Mouse (Mus musculus) liver, postnatal 0 days (tissue): ENCODE data around the gene Nsun3. TPM values are rescaled to one million over a fixed set of nuclear protein-coding genes. Genes with fewer than 3 reads are reported as not detected.
"Not testable (repeated sequence)": the region's sequence is repeated elsewhere in the genome, so short reads cannot be mapped to it uniquely, and the experiment has no call there.

Experiments used
- ATAC-seq: fragments of 200-750 bp; cut with Nextera tagmentation; 2 replicates; pipeline ENCODE4 v1.8.0; 2017; ENCODE audit warnings: mild to moderate bottlenecking, moderate library complexity
- DNase-seq: peaks from one replicate; pipeline ENCODE4 v3.0.0-alpha.2; 2016
- H3K27ac ChIP-seq: fragments of 300-500 bp; sonication (generic); 2 replicates; pipeline ENCODE4 v1.5.1; 2014; ENCODE audit warnings: antibody characterized with exemption, moderate library complexity, mild to moderate bottlenecking, low read depth
- H3K27me3 ChIP-seq: fragments of 300-500 bp; sonication (generic); 2 replicates; pipeline ENCODE4 v1.6.1; 2014; ENCODE audit warnings: low read length, control low read depth, mixed read lengths; ENCODE audit not compliant: insufficient read depth
- H3K36me3 ChIP-seq: fragments of 300-500 bp; sonication (generic); replicated peaks from 2 replicates; pipeline ENCODE4 v1.6.1; 2014; ENCODE audit warnings: mild to moderate bottlenecking, control low read depth, low read length, moderate library complexity, mixed read lengths; ENCODE audit not compliant: insufficient read depth
- H3K4me1 ChIP-seq: fragments of 300-500 bp; sonication (generic); 2 replicates; pipeline ENCODE4 v1.6.1; 2014; ENCODE audit warnings: antibody characterized with exemption, mild to moderate bottlenecking, control low read depth; ENCODE audit not compliant: insufficient read depth
- H3K4me2 ChIP-seq: fragments of 300-500 bp; sonication (generic); 2 replicates; pipeline ENCODE4 v1.6.1; 2014; ENCODE audit warnings: low read depth, mild to moderate bottlenecking, low read length, moderate library complexity, mixed read lengths
- H3K4me3 ChIP-seq: fragments of 300-500 bp; sonication (generic); 2 replicates; pipeline ENCODE4 v1.5.1; 2014; ENCODE audit warnings: low read depth, low read length
- H3K9ac ChIP-seq: fragments of 300-500 bp; sonication (generic); replicated peaks from 2 replicates; pipeline ENCODE4 v1.6.1; 2014; ENCODE audit warnings: mild to moderate bottlenecking, moderate library complexity
- H3K9me3 ChIP-seq: fragments of 300-500 bp; sonication (generic); 2 replicates; pipeline ENCODE4 v1.6.1; 2016; ENCODE audit warnings: mild to moderate bottlenecking, control low read depth, low read length, mixed read lengths
- CTCF ChIP-seq: sonication (generic); IDR thresholded peaks from 2 replicates; pipeline ENCODE4 v1.5.1; 2016; ENCODE audit warnings: antibody characterized with exemption, low read depth
- EP300 ChIP-seq: IDR thresholded peaks from 2 replicates; pipeline ENCODE4 v1.6.1; 2016; ENCODE audit warnings: antibody characterized with exemption, low read depth, mild to moderate bottlenecking
- WGBS: fragments of 180-500 bp; shearing (Covaris S2); extraction: QIAGEN DNeasy Blood & Tissue Kit; methylation state at CpG from one replicate; pipeline ENCODE4 v1.1.7; 2014; ENCODE audit not compliant: insufficient replicate concordance; 5-methylcytosine and 5-hydroxymethylcytosine counted together
- microRNA-seq: library from miRNA; unstranded; fragments of <30 nt; microRNA quantifications from one replicate; pipeline ENCODE4, GENCODE M21; 2016
- polyA plus RNA-seq: library from polyadenylated mRNA; unstranded; fragments of >200 nt; fragmentation: Nextera tagmentation; extraction: Ambion mirVana; gene quantifications from 2 replicates; pipeline ENCODE4 v1.2.1, GENCODE M21; 2015

Nsun3 gene
- polyA plus RNA-seq, 1 experiment from 2014 or later, result 4.2 TPM

GRCm38 (mm10) chr16:62730291-62730690, 56.3 kb downstream of the Nsun3 start:
- Histone ChIP-seq H3K36me3 (no peaks in the 10 kb centered on the region), H3K9me3 (no peaks in the 10 kb centered on the region), H3K9ac (no peak overlapping the region), H3K4me3 (no peak overlapping the region), H3K4me2 (no peak overlapping the region), H3K27ac (no peak overlapping the region), H3K4me1 (no peaks in the 10 kb centered on the region), H3K27me3 (no peaks in the 10 kb centered on the region)
- WGBS, result 79% methylated on average over 4 of the region's 4 CpGs
- ATAC-seq, result no peak
- TF ChIP-seq CTCF (no peak), EP300 (no peak)
- DNase-seq, result no peak

- H3K9me3 ChIP-seq, result no peaks in the 10 kb centered on the region
- no peaks in the 10 kb centered on the region for H3K27me3 ChIP-seq
- H3K4me3 ChIP-seq, result no peak overlapping the region
- DNase-seq, result no peak
- H3K4me1 ChIP-seq, result no peaks in the 10 kb centered on the region
- ATAC-seq, result no peak
- TF ChIP-seq CTCF (no peak), EP300 (no peak)
- H3K27ac ChIP-seq, result no peak overlapping the region
- H3K4me2 ChIP-seq, result no peak overlapping the region
- no peaks in the 10 kb centered on the region for H3K36me3 ChIP-seq
- WGBS, result 72% methylated on average over 3 of the region's 3 CpGs
- no peak overlapping the region for H3K9ac ChIP-seq
Observed at GRCm38 (mm10) chr16:62729846-62730245, 56.8 kb downstream of the Nsun3 start.

- DNase-seq, H3K27ac ChIP-seq, H3K27me3 ChIP-seq, H3K9me3 ChIP-seq, H3K4me2 ChIP-seq, H3K36me3 ChIP-seq, H3K9ac ChIP-seq, ATAC-seq, H3K4me3 ChIP-seq, H3K4me1 ChIP-seq: not testable (repeated sequence)
- 78% methylated on average over 8 of the region's 11 CpGs for WGBS
Observed at GRCm38 (mm10) chr16:62718255-62718654, 68.4 kb downstream of the Nsun3 start.

- TF ChIP-seq CTCF (no peak), EP300 (no peak)
- Histone ChIP-seq H3K4me1 (no peaks in the 10 kb centered on the region), H3K9me3 (no peaks in the 10 kb centered on the region), H3K4me3 (no peak overlapping the region), H3K4me2 (no peak overlapping the region), H3K36me3 (no peaks in the 10 kb centered on the region), H3K27me3 (no peaks in the 10 kb centered on the region), H3K27ac (no peak overlapping the region), H3K9ac (no peak overlapping the region)
- DNase-seq (no peak), ATAC-seq (no peak)
- WGBS, result 76% methylated on average over 8 of the region's 8 CpGs
Observed at GRCm38 (mm10) chr16:62690436-62690835, 96.2 kb downstream of the Nsun3 start.

- Histone ChIP-seq H3K36me3 (no peaks in the 10 kb centered on the region), H3K27ac (no peak overlapping the region), H3K9ac (no peak overlapping the region), H3K27me3 (no peaks in the 10 kb centered on the region), H3K4me2 (no peak overlapping the region), H3K4me3 (no peak overlapping the region), H3K4me1 (no peaks in the 10 kb centered on the region), H3K9me3 (no peaks in the 10 kb centered on the region)
- no peak for ATAC-seq
- no peak for DNase-seq
- TF ChIP-seq CTCF (no peak), EP300 (no peak)
- WGBS, result 49% methylated on average over 2 of the region's 2 CpGs
Observed at GRCm38 (mm10) chr16:62686073-62686472, 100.5 kb downstream of the Nsun3 start.

- H3K27me3 ChIP-seq, result no peaks in the 10 kb centered on the region
- DNase-seq, result no peak
- no peak overlapping the region for H3K4me2 ChIP-seq
- 77% methylated on average over 4 of the region's 4 CpGs for WGBS
- H3K4me3 ChIP-seq, result no peak overlapping the region
- H3K9me3 ChIP-seq, result no peaks in the 10 kb centered on the region
- H3K36me3 ChIP-seq, result no peaks in the 10 kb centered on the region
- no peak for ATAC-seq
- H3K4me1 ChIP-seq, result no peaks in the 10 kb centered on the region
- H3K9ac ChIP-seq, result no peak overlapping the region
- TF ChIP-seq CTCF, result no peak
- no peak for TF ChIP-seq EP300
- no peak overlapping the region for H3K27ac ChIP-seq
Observed at GRCm38 (mm10) chr16:62685494-62685893, 101.1 kb downstream of the Nsun3 start.

Small RNAs within 50 kb of the gene (microRNA-seq; reads per million reads assigned to microRNA genes)
- not detected for gene Gm25986

Other genes starting within 250 kb of the Nsun3 start
- 0.04 TPM in 1 of 2 replicates, not detected in the other for gene Stx19, start 27.9 kb upstream of the Nsun3 start, polyA plus RNA-seq
- 3.0 and 3.4 TPM in 2 replicates for gene Arl13b, start 60.2 kb upstream of the Nsun3 start, polyA plus RNA-seq
- gene Pros1, start 67.5 kb upstream of the Nsun3 start, polyA plus RNA-seq, result 18.2 and 19.1 TPM in 2 replicates